Mouse (Mus musculus): Measurements from ENCODE around the gene Golga5. TPM values are rescaled to one million over a fixed set of nuclear protein-coding genes. Genes with fewer than 3 reads are reported as not detected.
A peak's percentile ranks its signal among the peaks of the same experiment; 100 is the strongest.

Golga5 gene
- polyA plus RNA-seq (2016; fragmentation: Nextera tagmentation; extraction: Ambion mirVana) = 32.1 and 35.2 TPM in 2 replicates

- H3K27me3 ChIP-seq = no peaks in the 10 kb centered on the region
- peaks cover 12% of the 10 kb centered on the region for H3K36me3 ChIP-seq
- peak within 1 kb of the TSS; percentile 90 for H3K4me3 ChIP-seq
- H3K4me2 ChIP-seq (replicated peaks) = peak within 1 kb of the TSS; percentile 88
- no peaks in the 10 kb centered on the region for H3K9me3 ChIP-seq
- peaks cover 6% of the 10 kb centered on the region; the same call in 1 of the 2 replicates for H3K4me1 ChIP-seq
- peak within 1 kb of the TSS; percentile 61 for H3K27ac ChIP-seq (replicated peaks)
- 0% methylated on average over 76 of the region's 86 CpGs for WGBS
- ATAC-seq (ENCODE audit: low FRiP score, low read depth) = peak; percentile 99
- peak within 1 kb of the TSS; percentile 80 for H3K9ac ChIP-seq (replicated peaks)
These were observed at the start of gene Golga5 for GRCm38 (mm10) chr12:102468894-102469764. TSS of gene Golga5 (plus strand) at chr12:102469135.

- peaks cover 4% of the 10 kb centered on the region; the same call in 1 of the 2 replicates for H3K4me1 ChIP-seq
- 0 out of 2 replicates have a peak, but pooled peaks have one; percentile 30 for ATAC-seq (ENCODE audit: low FRiP score, low read depth)
- peaks cover 9% of the 10 kb centered on the region; the same call in 1 of the 2 replicates for H3K36me3 ChIP-seq
- no peak overlapping the region for H3K27ac ChIP-seq (replicated peaks)
- H3K9me3 ChIP-seq = no peaks in the 10 kb centered on the region
- no peak overlapping the region for H3K4me3 ChIP-seq
- no peak overlapping the region for H3K9ac ChIP-seq (replicated peaks)
- H3K4me2 ChIP-seq (replicated peaks) = no peak overlapping the region
- WGBS = 41% methylated on average over 3 of the region's 3 CpGs
- no peaks in the 10 kb centered on the region for H3K27me3 ChIP-seq
These were observed 49.4 kb upstream of the Golga5 start for GRCm38 (mm10) chr12:102419544-102419943.

GRCm38 (mm10) chr12:102420168-102420890 is 48.6 kb upstream of the Golga5 start:
- WGBS = 90% methylated on average over 10 of the region's 10 CpGs
- no peak overlapping the region for H3K4me3 ChIP-seq
- no peak overlapping the region for H3K9ac ChIP-seq (replicated peaks)
- no peaks in the 10 kb centered on the region for H3K9me3 ChIP-seq
- H3K4me2 ChIP-seq (replicated peaks) = no peak overlapping the region
- H3K27me3 ChIP-seq = no peaks in the 10 kb centered on the region
- peaks cover 9% of the 10 kb centered on the region; the same call in 1 of the 2 replicates for H3K36me3 ChIP-seq
- ATAC-seq (ENCODE audit: low FRiP score, low read depth) = no peak
- peaks cover 4% of the 10 kb centered on the region; the same call in 1 of the 2 replicates for H3K4me1 ChIP-seq
- H3K27ac ChIP-seq (replicated peaks) = no peak overlapping the region

- Histone ChIP-seq H3K9me3 (no peaks in the 10 kb centered on the region), H3K4me3 (no peak overlapping the region), H3K27me3 (no peaks in the 10 kb centered on the region), H3K36me3 (peaks cover 9% of the 10 kb centered on the region; the same call in 1 of the 2 replicates), H3K9ac (replicated peaks) (no peak overlapping the region), H3K27ac (replicated peaks) (no peak overlapping the region), H3K4me2 (replicated peaks) (no peak overlapping the region), H3K4me1 (peaks cover 4% of the 10 kb centered on the region; the same call in 1 of the 2 replicates)
- WGBS = 83% methylated on average over 6 of the region's 6 CpGs
- ATAC-seq (ENCODE audit: low FRiP score, low read depth) = no peak
These were observed 46.9 kb upstream of the Golga5 start for GRCm38 (mm10) chr12:102422065-102422464.

GRCm38 (mm10) chr12:102422623-102423320 is 46.2 kb upstream of the Golga5 start:
- Histone ChIP-seq H3K27me3 (no peaks in the 10 kb centered on the region), H3K4me3 (no peak overlapping the region), H3K27ac (replicated peaks) (no peak overlapping the region), H3K36me3 (peaks cover 9% of the 10 kb centered on the region; the same call in 1 of the 2 replicates), H3K4me2 (replicated peaks) (no peak overlapping the region), H3K4me1 (peaks cover 4% of the 10 kb centered on the region; the same call in 1 of the 2 replicates), H3K9ac (replicated peaks) (no peak overlapping the region), H3K9me3 (no peaks in the 10 kb centered on the region)
- WGBS = 92% methylated on average over 11 of the region's 11 CpGs
- ATAC-seq (ENCODE audit: low FRiP score, low read depth) = no peak

- H3K4me2 ChIP-seq (replicated peaks) = no peak overlapping the region
- peaks cover 9% of the 10 kb centered on the region; the same call in 1 of the 2 replicates for H3K36me3 ChIP-seq
These were observed 45.3 kb upstream of the Golga5 start for GRCm38 (mm10) chr12:102423625-102424024.

GRCm38 (mm10) chr12:102424456-102424855 is 44.5 kb upstream of the Golga5 start:
- no peaks in the 10 kb centered on the region for H3K27me3 ChIP-seq
- H3K4me3 ChIP-seq = no peak overlapping the region
- peaks cover 3% of the 10 kb centered on the region; the same call in 1 of the 2 replicates for H3K4me1 ChIP-seq
- no peak overlapping the region for H3K4me2 ChIP-seq (replicated peaks)
- ATAC-seq (ENCODE audit: low FRiP score, low read depth) = no peak
- H3K9ac ChIP-seq (replicated peaks) = no peak overlapping the region
- peaks cover 9% of the 10 kb centered on the region; the same call in 1 of the 2 replicates for H3K36me3 ChIP-seq
- 78% methylated on average over 2 of the region's 2 CpGs for WGBS
- no peak overlapping the region for H3K27ac ChIP-seq (replicated peaks)
- H3K9me3 ChIP-seq = no peaks in the 10 kb centered on the region

More at GRCm38 (mm10) chr12:102423625-102424024, 45.3 kb upstream of the Golga5 start:
- no peak for ATAC-seq (ENCODE audit: low FRiP score, low read depth)
- Histone ChIP-seq H3K9ac (replicated peaks) (no peak overlapping the region), H3K9me3 (no peaks in the 10 kb centered on the region), H3K27ac (replicated peaks) (no peak overlapping the region), H3K4me1 (peaks cover 4% of the 10 kb centered on the region; the same call in 1 of the 2 replicates), H3K4me3 (no peak overlapping the region), H3K27me3 (no peaks in the 10 kb centered on the region)
- 93% methylated on average over 8 of the region's 8 CpGs for WGBS

- H3K36me3 ChIP-seq = peaks cover 9% of the 10 kb centered on the region; the same call in 1 of the 2 replicates
- ATAC-seq (ENCODE audit: low FRiP score, low read depth) = no peak
- H3K4me3 ChIP-seq = no peak overlapping the region
- whole genome bisulfite sequencing = 88% methylated on average over 4 of the region's 4 CpGs
- no peaks in the 10 kb centered on the region for H3K9me3 ChIP-seq
- H3K27ac ChIP-seq (replicated peaks) = no peak overlapping the region
- H3K27me3 ChIP-seq = no peaks in the 10 kb centered on the region
- no peaks in the 10 kb centered on the region for H3K4me1 ChIP-seq
- no peak overlapping the region for H3K4me2 ChIP-seq (replicated peaks)
- no peak overlapping the region for H3K9ac ChIP-seq (replicated peaks)
These were observed 43.8 kb upstream of the Golga5 start for GRCm38 (mm10) chr12:102425048-102425578.

- ATAC-seq (ENCODE audit: low FRiP score, low read depth) = no peak
- H3K4me2 ChIP-seq (replicated peaks) = no peak overlapping the region
- H3K36me3 ChIP-seq = peaks cover 9% of the 10 kb centered on the region; the same call in 1 of the 2 replicates
- no peaks in the 10 kb centered on the region for H3K9me3 ChIP-seq
- no peak overlapping the region for H3K4me3 ChIP-seq
- H3K27ac ChIP-seq (replicated peaks) = no peak overlapping the region
- 96% methylated on average over 7 of the region's 7 CpGs for WGBS
- H3K27me3 ChIP-seq = no peaks in the 10 kb centered on the region
- H3K9ac ChIP-seq (replicated peaks) = no peak overlapping the region
- H3K4me1 ChIP-seq = no peaks in the 10 kb centered on the region
These were observed 42.6 kb upstream of the Golga5 start for GRCm38 (mm10) chr12:102426285-102426684.

- H3K4me1 ChIP-seq = no peaks in the 10 kb centered on the region
- no peaks in the 10 kb centered on the region for H3K27me3 ChIP-seq
- H3K27ac ChIP-seq (replicated peaks) = no peak overlapping the region
- H3K4me2 ChIP-seq (replicated peaks) = no peak overlapping the region
- no peaks in the 10 kb centered on the region for H3K9me3 ChIP-seq
- no peak overlapping the region for H3K9ac ChIP-seq (replicated peaks)
- WGBS = 92% methylated on average over 5 of the region's 5 CpGs
- no peaks in the 10 kb centered on the region for H3K36me3 ChIP-seq
- no peak overlapping the region for H3K4me3 ChIP-seq
- no peak for ATAC-seq (ENCODE audit: low FRiP score, low read depth)
These were observed 39.3 kb upstream of the Golga5 start for GRCm38 (mm10) chr12:102429656-102430055.

- Histone ChIP-seq H3K27me3 (no peaks in the 10 kb centered on the region), H3K4me1 (no peaks in the 10 kb centered on the region), H3K36me3 (no peaks in the 10 kb centered on the region), H3K27ac (replicated peaks) (no peak overlapping the region), H3K9ac (replicated peaks) (no peak overlapping the region), H3K9me3 (no peaks in the 10 kb centered on the region), H3K4me3 (no peak overlapping the region), H3K4me2 (replicated peaks) (no peak overlapping the region)
- ATAC-seq (ENCODE audit: low FRiP score, low read depth) = no peak
- 90% methylated on average over 4 of the region's 4 CpGs for WGBS
These were observed 38.7 kb upstream of the Golga5 start for GRCm38 (mm10) chr12:102430228-102430627.

Measured in midbrain, embryonic 12.5 days (tissue).